Mouse (Mus musculus) left cerebral cortex, postnatal 36 days (tissue): ENCODE results near the gene Rock2. TPM values are rescaled to one million over a fixed set of nuclear protein-coding genes. Genes with fewer than 3 reads are reported as not detected.
"Not testable (repeated sequence)": the region's sequence is repeated elsewhere in the genome, so short reads cannot be mapped to it uniquely, and the experiment has no call there.

ENCODE experiments used
- DNase-seq, 2 experiments: peaks; one replicate each; pipeline ENCODE4 v3.0.0; 2021 to 2022; ENCODE audit warnings: low spot score in 2 of 2, mixed read lengths in 1 of 2
- intact Hi-C: fragments of 180-260 bp; cut with DNase I; formaldehyde crosslinking; loops from one replicate; pipeline ENCODE4 v1.15.1; 2025
- total RNA-seq, 2 experiments: library from RNA; stranded (reverse); gene quantifications; 2 replicates each; pipeline ENCODE4 v1.2.3; 2021

Rock2 gene
- total RNA-seq, 2 experiments from 2014 or later = 122 to 152 TPM

- no peak for DNase-seq
- intact Hi-C loops = no loop called here
These were observed 91.1 kb downstream of the Rock2 start for GRCm38 (mm10) chr12:16985778-16986177.

GRCm38 (mm10) chr12:16991376-16991775 lies 96.7 kb downstream of the Rock2 start:
- no peak for DNase-seq
- intact Hi-C loops = no loop called here

GRCm38 (mm10) chr12:16992355-16992754 lies 97.7 kb downstream of the Rock2 start:
- no peak for DNase-seq
- intact Hi-C loops = no loop called here

- DNase-seq = no peak
- intact Hi-C loops = no loop called here
These were observed 99.6 kb downstream of the Rock2 start for GRCm38 (mm10) chr12:16994291-16994690.

- intact Hi-C loops = no loop called here
These were observed 101.6 kb downstream of the Rock2 start for GRCm38 (mm10) chr12:16996281-16996680.

GRCm38 (mm10) chr12:16996886-16997462 lies 102.3 kb downstream of the Rock2 start:
- intact Hi-C loops = no loop called here
- peak in 1 of 2 experiments; percentile 32 for DNase-seq

More at GRCm38 (mm10) chr12:16996281-16996680, 101.6 kb downstream of the Rock2 start:
- DNase-seq = no peak

GRCm38 (mm10) chr12:16999146-16999545 lies 104.5 kb downstream of the Rock2 start:
- intact Hi-C loops = no loop called here
- DNase-seq = no peak

GRCm38 (mm10) chr12:16999739-17000497 lies 105.2 kb downstream of the Rock2 start, which contains the start of gene Pqlc3:
TSS of gene Pqlc3 (minus strand) at chr12:17000408.
- intact Hi-C loops = no loop called here
- peak; percentile 78 to 79 for DNase-seq

- intact Hi-C loops = no loop called here
- DNase-seq = no peak
These were observed 105.9 kb downstream of the Rock2 start for GRCm38 (mm10) chr12:17000628-17001027.

GRCm38 (mm10) chr12:17001211-17001610 lies 106.5 kb downstream of the Rock2 start:
- intact Hi-C loops = no loop called here

GRCm38 (mm10) chr12:17009466-17009865 lies 114.8 kb downstream of the Rock2 start:
- intact Hi-C loops = no loop called here
- no peak for DNase-seq

More at GRCm38 (mm10) chr12:17001211-17001610, 106.5 kb downstream of the Rock2 start:
- no peak for DNase-seq

GRCm38 (mm10) chr12:17011100-17011870 lies 116.6 kb downstream of the Rock2 start, which contains the start of gene 2410004P03Rik:
TSS of gene 2410004P03Rik (minus strand) at chr12:17011727.
- DNase-seq = peak; percentile 58 to 60
- intact Hi-C loops = loop anchor here (5.0 to 10.0 kb wide), 2 partner anchors 204 to 296 kb away; no protein-coding TSS in a partner anchor

GRCm38 (mm10) chr12:17012067-17012899 lies 117.6 kb downstream of the Rock2 start:
- no peak for DNase-seq
- intact Hi-C loops = loop anchor here (5.0 to 10.0 kb wide), 2 partner anchors 205 to 297 kb away; no protein-coding TSS in a partner anchor

GRCm38 (mm10) chr12:17015711-17016110 lies 121.0 kb downstream of the Rock2 start:
- no peak for DNase-seq
- intact Hi-C loops = loop anchor here (10.0 kb wide), 1 partner anchor 301 kb away; no protein-coding TSS in a partner anchor

- DNase-seq = peak; percentile 46 to 68
- intact Hi-C loops = loop anchor here (2.0 to 10.0 kb wide), 2 partner anchors 238 to 304 kb away; no protein-coding TSS in a partner anchor
These were observed 123.8 kb downstream of the Rock2 start for GRCm38 (mm10) chr12:17018468-17018867.

GRCm38 (mm10) chr12:17021125-17021524 lies 126.4 kb downstream of the Rock2 start:
- intact Hi-C loops, DNase-seq: not testable (repeated sequence)

GRCm38 (mm10) chr12:17022145-17022544 lies 127.5 kb downstream of the Rock2 start:
- DNase-seq = no peak
- intact Hi-C loops = no loop called here

GRCm38 (mm10) chr12:17024554-17025110 lies 129.9 kb downstream of the Rock2 start:
- DNase-seq = no peak
- intact Hi-C loops = no loop called here
